Mouse (Mus musculus): ENCODE results near the gene Gosr2.

DNA sequence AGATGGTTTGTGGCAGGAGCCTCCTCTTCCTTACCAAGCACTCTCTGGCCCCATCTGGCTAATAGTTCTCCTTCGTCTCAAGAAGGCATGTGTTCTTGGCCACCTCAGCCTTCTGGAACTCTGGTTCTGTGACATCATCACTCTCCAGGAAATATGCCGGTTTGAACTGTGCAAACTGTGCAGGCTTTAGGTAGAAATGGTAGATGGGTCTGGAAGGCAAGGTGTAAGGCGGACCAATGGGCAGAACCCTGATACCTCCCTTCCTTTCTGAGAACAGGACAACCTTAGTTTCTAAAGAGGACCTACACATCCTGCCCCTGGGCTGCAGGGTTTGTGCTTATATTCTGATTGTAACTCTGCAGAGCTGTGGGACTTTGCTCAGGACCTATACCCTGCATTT lies 58.9 kb downstream of the Gosr2 start, which contains the start of gene Lyzl6:
- TF ChIP-seq MAFK (IDR thresholded peaks at IDR 0.05; ENCODE audit: insufficient read depth, low read depth, low read length) (no peak), HCFC1 (IDR thresholded peaks at IDR 0.05; ENCODE audit: borderline replicate concordance, insufficient read depth, low read length) (no peak)
